Mouse (Mus musculus) stomach, embryonic 15.5 days (tissue): ENCODE data around the gene Arhgap10. TPM values are rescaled to one million over a fixed set of nuclear protein-coding genes. Genes with fewer than 3 reads are reported as not detected.
"Not testable (repeated sequence)": the region's sequence is repeated elsewhere in the genome, so short reads cannot be mapped to it uniquely, and the experiment has no call there.

Source experiments
- ATAC-seq: fragments of 200-750 bp; cut with Nextera tagmentation; 2 replicates; pipeline ENCODE4 v1.8.0; 2017; ENCODE audit warnings: low read depth, moderate number of reproducible peaks, moderate TSS enrichment; ENCODE audit not compliant: insufficient read depth, low FRiP score
- H3K27ac ChIP-seq: fragments of 300-500 bp; sonication (generic); 2 replicates; pipeline ENCODE4 v1.5.1; 2015; ENCODE audit warnings: mild to moderate bottlenecking, inconsistent platforms
- H3K27me3 ChIP-seq: fragments of 300-500 bp; sonication (generic); replicated peaks from 2 replicates; pipeline ENCODE4 v1.6.1; 2015; ENCODE audit warnings: inconsistent platforms
- H3K36me3 ChIP-seq: fragments of 300-500 bp; sonication (generic); 2 replicates; pipeline ENCODE4 v1.6.1; 2015; ENCODE audit warnings: inconsistent platforms
- H3K4me1 ChIP-seq: fragments of 300-500 bp; sonication (generic); 2 replicates; pipeline ENCODE4 v1.6.1; 2015; ENCODE audit warnings: inconsistent platforms
- H3K4me2 ChIP-seq: fragments of 300-500 bp; sonication (generic); 2 replicates; pipeline ENCODE4 v1.6.1; 2015; ENCODE audit warnings: mild to moderate bottlenecking, inconsistent platforms
- H3K4me3 ChIP-seq: fragments of 300-500 bp; sonication (generic); replicated peaks from 2 replicates; pipeline ENCODE4 v1.5.1; 2015; ENCODE audit warnings: inconsistent platforms
- H3K9ac ChIP-seq: fragments of 300-500 bp; sonication (generic); 2 replicates; pipeline ENCODE4 v1.6.1; 2015; ENCODE audit warnings: inconsistent platforms
- H3K9me3 ChIP-seq: fragments of 300-500 bp; sonication (generic); 2 replicates; pipeline ENCODE4 v1.6.1; 2016; ENCODE audit warnings: inconsistent platforms
- WGBS: fragments of 180-500 bp; shearing (Covaris S2); methylation state at CpG from one replicate; pipeline ENCODE4 v1.1.7; 2015; 5-methylcytosine and 5-hydroxymethylcytosine counted together
- polyA plus RNA-seq: library from polyadenylated mRNA; unstranded; fragments of >200 nt; fragmentation: Nextera tagmentation; extraction: Ambion mirVana; gene quantifications from 2 replicates; pipeline ENCODE4 v1.2.1, GENCODE M21; 2015

Gene Arhgap10
- polyA plus RNA-seq, 1 experiment from 2014 or later: 29.4 TPM

DNA sequence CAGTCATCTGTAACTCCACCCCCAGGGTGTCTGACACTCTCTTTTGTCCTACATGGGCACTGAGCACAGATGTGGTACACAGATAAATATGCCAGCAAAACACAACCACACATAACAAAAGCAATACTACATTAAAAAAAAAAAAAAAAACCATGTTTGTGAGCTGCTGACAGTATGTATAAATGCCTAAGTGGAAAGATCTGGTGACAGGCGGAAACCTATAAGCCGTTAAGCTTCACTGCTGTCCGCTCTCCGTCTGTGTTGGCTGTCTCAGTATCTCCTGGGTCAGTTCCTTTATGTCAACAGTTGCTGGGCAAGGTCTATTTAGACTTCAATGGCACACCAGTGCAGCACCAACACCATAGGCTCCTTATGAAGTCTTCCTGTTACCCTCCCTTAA, 188.0 kb downstream of the Arhgap10 start:
- WGBS: 83% methylated on average over 4 of the region's 4 CpGs
- H3K4me1 ChIP-seq: no peaks in the 10 kb centered on the region

DNA sequence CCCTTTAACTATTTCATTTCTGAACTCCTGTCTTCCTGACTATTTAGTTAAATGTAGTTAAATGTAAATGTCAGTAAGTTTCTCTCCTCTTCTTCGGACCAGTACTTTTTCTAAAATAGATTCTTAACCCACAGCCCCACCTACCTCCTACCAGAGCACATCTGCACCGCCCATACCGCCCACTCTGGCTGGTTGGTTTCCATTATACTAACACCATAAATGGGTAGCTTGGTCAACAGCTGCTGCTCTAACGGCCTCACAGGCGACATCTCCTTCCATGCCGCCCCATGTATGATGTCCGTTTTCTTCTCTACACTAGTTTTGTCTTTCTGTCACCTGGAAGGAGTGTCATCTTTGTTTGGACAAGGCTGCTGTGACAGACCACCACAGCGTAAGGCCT, 189.3 kb downstream of the Arhgap10 start:
- no peak overlapping the region for H3K4me2 ChIP-seq
- H3K9ac ChIP-seq: no peak overlapping the region
- no peaks in the 10 kb centered on the region for H3K4me1 ChIP-seq
- H3K4me3 ChIP-seq: no peak overlapping the region
- no peaks in the 10 kb centered on the region for H3K36me3 ChIP-seq
- no peaks in the 10 kb centered on the region for H3K27me3 ChIP-seq
- H3K27ac ChIP-seq: no peak overlapping the region
- H3K9me3 ChIP-seq: no peaks in the 10 kb centered on the region
- WGBS: 88% methylated on average over 8 of the region's 8 CpGs
- no peak for ATAC-seq

More for the DNA sequence above, 188.0 kb downstream of the Arhgap10 start:
- no peak overlapping the region for H3K9ac ChIP-seq
- no peak for ATAC-seq
- H3K4me3 ChIP-seq: no peak overlapping the region
- H3K36me3 ChIP-seq: peaks cover 6% of the 10 kb centered on the region; the same call in 1 of the 2 replicates
- H3K27me3 ChIP-seq: no peaks in the 10 kb centered on the region
- H3K9me3 ChIP-seq: no peaks in the 10 kb centered on the region
- H3K4me2 ChIP-seq: no peak overlapping the region
- no peak overlapping the region for H3K27ac ChIP-seq

DNA sequence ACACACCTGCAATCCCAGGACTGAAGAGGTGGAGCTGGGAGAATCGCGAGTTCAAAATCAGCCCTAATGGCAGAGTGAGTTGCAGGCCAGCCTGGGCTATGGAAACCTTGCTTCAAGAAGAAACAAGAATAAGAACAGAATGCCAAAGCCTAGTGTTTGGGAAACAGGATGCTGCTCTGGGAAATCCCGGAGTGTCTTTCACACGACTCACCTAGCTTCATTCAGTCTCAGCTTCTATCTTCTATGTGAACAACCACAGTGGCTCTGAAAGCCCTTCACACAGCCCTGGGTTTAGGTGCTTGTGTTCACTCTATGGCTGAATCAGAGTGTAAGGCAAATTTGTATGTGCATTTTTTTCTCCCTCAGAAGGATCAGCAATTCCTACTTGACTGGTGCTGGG, 190.4 kb downstream of the Arhgap10 start:
- Histone ChIP-seq H3K36me3 (no peaks in the 10 kb centered on the region), H3K4me3 (no peak overlapping the region), H3K9ac (no peak overlapping the region), H3K27me3 (no peaks in the 10 kb centered on the region), H3K4me2 (no peak overlapping the region), H3K4me1 (no peaks in the 10 kb centered on the region), H3K27ac (no peak overlapping the region), H3K9me3 (no peaks in the 10 kb centered on the region)
- no peak for ATAC-seq
- 89% methylated on average over 4 of the region's 4 CpGs for WGBS

DNA sequence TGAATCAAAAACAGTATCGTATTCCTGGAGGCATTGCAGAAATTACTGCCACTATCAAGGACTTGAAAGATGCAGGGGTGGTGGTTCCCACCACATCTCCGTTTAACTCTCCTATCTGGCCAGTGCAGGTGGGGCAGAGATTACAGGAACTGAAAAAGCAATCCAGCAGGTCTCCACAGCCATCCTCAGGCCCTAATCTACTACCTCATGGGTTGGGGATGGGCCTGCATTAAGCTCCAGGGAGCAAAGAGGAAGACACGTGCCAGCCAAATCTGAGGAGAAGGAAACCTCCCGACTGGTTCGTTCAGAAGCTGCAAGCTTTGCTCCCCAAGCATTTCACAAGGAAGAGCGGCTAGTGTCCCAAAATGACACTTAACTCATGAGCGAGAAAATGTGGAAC, 195.0 kb downstream of the Arhgap10 start:
- not testable (repeated sequence) for ATAC-seq
- 79% methylated on average over 6 of the region's 7 CpGs for WGBS

DNA sequence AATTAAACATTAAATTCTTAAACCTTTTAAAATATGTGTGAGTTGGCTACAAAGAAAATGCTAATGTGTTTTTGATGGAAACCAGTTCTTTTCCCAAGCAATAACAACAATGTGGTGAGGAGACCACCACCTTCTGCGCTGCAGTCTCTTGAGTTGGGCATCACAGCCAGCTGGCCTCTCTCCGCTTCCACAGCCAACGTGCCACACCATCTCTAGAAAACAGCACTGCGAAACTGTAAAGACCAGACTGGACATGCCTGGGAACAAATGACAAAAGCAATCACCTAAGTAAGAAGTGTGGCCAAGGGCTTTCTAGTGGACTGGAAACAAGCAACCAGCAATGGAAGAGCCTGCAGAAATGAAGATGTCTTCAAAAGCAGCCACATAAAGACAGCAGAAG, 195.9 kb downstream of the Arhgap10 start:
- no peaks in the 10 kb centered on the region for H3K9me3 ChIP-seq
- no peaks in the 10 kb centered on the region for H3K27me3 ChIP-seq
- no peak overlapping the region for H3K9ac ChIP-seq
- 0 out of 2 replicates have a peak, but pooled peaks cover 4% of the 10 kb centered on the region for H3K36me3 ChIP-seq
- no peak overlapping the region for H3K4me2 ChIP-seq
- H3K4me1 ChIP-seq: no peaks in the 10 kb centered on the region
- no peak for ATAC-seq
- no peak overlapping the region for H3K4me3 ChIP-seq
- whole genome bisulfite sequencing: 94% methylated on average over 4 of the region's 4 CpGs
- H3K27ac ChIP-seq: no peak overlapping the region

More for the DNA sequence above, 195.0 kb downstream of the Arhgap10 start:
- not testable (repeated sequence) for H3K27ac ChIP-seq, H3K4me3 ChIP-seq, H3K4me2 ChIP-seq, H3K9me3 ChIP-seq, H3K27me3 ChIP-seq, H3K4me1 ChIP-seq, H3K36me3 ChIP-seq, H3K9ac ChIP-seq

DNA sequence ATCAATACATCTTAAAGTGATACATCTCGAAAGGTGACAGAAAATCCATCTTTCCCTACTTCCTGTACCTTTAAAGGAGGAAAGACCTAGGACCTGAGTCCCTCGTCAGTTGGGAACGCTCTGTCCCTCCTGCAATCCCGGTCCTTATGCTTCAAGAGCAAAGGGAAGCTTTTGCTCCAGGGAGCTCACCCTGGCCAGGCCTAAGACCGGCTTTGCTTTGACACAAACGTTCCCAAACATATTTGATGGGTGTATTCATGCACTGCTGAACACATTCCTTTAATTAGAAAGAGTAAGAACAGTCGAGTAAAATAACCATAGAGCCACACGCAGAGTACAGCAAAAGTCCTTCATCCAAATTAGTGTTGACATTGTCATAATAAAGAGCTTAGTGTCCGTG, 199.2 kb downstream of the Arhgap10 start:
- H3K4me1 ChIP-seq: no peaks in the 10 kb centered on the region
- H3K9me3 ChIP-seq: no peaks in the 10 kb centered on the region
- H3K36me3 ChIP-seq: 0 out of 2 replicates have a peak, but pooled peaks cover 4% of the 10 kb centered on the region
- H3K4me3 ChIP-seq: no peak overlapping the region
- H3K9ac ChIP-seq: no peak overlapping the region
- ATAC-seq: no peak
- no peak overlapping the region for H3K27ac ChIP-seq
- no peak overlapping the region for H3K4me2 ChIP-seq
- no peaks in the 10 kb centered on the region for H3K27me3 ChIP-seq
- WGBS: 73% methylated on average over 9 of the region's 9 CpGs

DNA sequence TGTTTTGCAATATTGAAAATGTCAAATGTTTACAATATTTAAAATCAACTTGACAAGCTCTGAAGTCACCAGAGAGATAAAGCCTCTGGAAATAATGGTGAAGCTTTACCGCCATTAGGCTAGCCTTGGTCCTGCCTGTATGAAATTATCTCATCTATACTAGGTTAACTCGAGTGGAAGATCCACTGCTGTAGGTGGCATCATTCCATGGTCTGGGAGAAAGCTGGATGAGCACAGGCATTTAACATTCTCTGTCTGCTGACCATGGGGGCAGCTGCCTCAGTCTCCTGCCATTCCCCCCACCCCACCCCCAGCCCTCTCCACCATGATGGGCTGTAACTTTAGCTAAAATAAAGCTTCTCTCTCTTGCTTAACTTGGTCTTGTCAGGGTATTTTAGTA, 200.0 kb downstream of the Arhgap10 start:
- H3K36me3 ChIP-seq: 0 out of 2 replicates have a peak, but pooled peaks cover 4% of the 10 kb centered on the region
- H3K9ac ChIP-seq: no peak overlapping the region
- no peaks in the 10 kb centered on the region for H3K9me3 ChIP-seq
- ATAC-seq: no peak
- H3K27ac ChIP-seq: no peak overlapping the region
- 0 out of 2 replicates have a peak, but pooled peaks cover 7% of the 10 kb centered on the region for H3K4me1 ChIP-seq
- 87% methylated on average over 2 of the region's 2 CpGs for WGBS
- no peak overlapping the region for H3K4me3 ChIP-seq
- H3K27me3 ChIP-seq: no peaks in the 10 kb centered on the region
- no peak overlapping the region for H3K4me2 ChIP-seq

DNA sequence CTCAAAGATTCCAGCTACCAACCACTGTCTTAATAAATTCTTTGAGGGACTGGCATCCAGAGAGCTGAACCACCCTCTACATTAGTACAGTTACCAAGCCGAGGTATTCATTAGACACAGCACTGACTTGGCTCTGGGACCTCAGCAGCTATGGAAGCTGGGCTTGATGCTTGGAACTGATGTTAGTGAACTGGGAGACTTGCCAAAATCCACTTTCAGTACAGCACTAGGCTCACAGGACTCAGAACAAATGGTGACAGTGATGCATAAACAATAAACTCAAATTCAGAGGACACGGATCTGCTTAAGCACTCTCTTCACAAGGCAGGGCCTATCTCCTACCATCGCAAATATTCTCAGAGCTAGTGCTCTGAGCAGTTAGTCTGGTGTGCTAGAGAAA, 204.8 kb downstream of the Arhgap10 start:
- H3K4me2 ChIP-seq: no peak overlapping the region
- H3K4me3 ChIP-seq: no peak overlapping the region
- H3K27ac ChIP-seq: no peak overlapping the region
- H3K4me1 ChIP-seq: 0 out of 2 replicates have a peak, but pooled peaks cover 7% of the 10 kb centered on the region
- no peaks in the 10 kb centered on the region for H3K27me3 ChIP-seq
- no peak overlapping the region for H3K9ac ChIP-seq
- no peaks in the 10 kb centered on the region for H3K9me3 ChIP-seq
- ATAC-seq: no peak
- H3K36me3 ChIP-seq: no peaks in the 10 kb centered on the region
- 52% methylated on average over 3 of the region's 3 CpGs for WGBS

DNA sequence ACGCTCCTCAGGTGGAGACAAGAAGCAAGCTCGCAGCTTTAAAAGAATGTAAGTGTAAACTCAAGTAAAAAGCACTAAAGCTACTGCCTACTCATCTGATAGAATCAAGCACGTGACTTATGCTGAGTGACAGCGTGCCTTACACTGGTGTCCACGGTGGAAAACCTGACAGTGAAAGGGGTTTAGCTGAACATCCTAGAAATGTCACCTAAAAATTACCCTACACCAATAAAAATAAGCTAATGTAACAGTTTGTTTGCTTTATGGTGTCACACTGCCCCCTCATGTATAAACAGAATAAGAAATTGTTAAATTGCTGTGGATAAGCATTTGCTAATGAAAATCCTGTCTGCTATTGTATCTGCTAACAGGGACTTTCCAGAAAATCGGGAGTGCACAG, 206.0 kb downstream of the Arhgap10 start:
- Histone ChIP-seq H3K9ac (no peak overlapping the region), H3K27me3 (no peaks in the 10 kb centered on the region), H3K27ac (no peak overlapping the region), H3K4me3 (no peak overlapping the region), H3K9me3 (no peaks in the 10 kb centered on the region), H3K36me3 (no peaks in the 10 kb centered on the region), H3K4me1 (0 out of 2 replicates have a peak, but pooled peaks cover 7% of the 10 kb centered on the region), H3K4me2 (no peak overlapping the region)
- no peak for ATAC-seq
- WGBS: 63% methylated on average over 6 of the region's 6 CpGs

DNA sequence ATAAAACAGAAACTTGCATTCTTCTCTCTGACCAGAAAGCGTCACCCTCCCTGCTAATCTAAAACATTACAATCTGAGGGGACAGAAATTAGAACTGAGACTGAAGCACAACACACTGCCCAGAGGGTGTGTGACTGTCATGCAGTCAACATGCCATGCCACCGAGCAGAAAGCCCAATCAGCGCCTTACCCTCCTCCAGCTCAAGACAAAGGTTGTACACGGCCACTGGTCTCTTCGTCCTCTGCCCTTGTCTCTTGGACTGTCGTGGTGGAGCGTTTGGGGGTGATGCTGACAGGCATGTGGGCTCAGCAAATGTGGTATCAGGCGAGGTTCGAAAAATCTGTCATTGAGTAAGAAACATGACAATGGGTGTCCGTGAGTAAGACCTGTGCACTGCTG, 207.2 kb downstream of the Arhgap10 start:
- H3K4me3 ChIP-seq: no peak overlapping the region
- no peak for ATAC-seq
- no peaks in the 10 kb centered on the region for H3K36me3 ChIP-seq
- 0 out of 2 replicates have a peak, but pooled peaks cover 7% of the 10 kb centered on the region for H3K4me1 ChIP-seq
- no peaks in the 10 kb centered on the region for H3K9me3 ChIP-seq
- 91% methylated on average over 10 of the region's 10 CpGs for WGBS
- no peaks in the 10 kb centered on the region for H3K27me3 ChIP-seq
- no peak overlapping the region for H3K4me2 ChIP-seq
- no peak overlapping the region for H3K9ac ChIP-seq
- no peak overlapping the region for H3K27ac ChIP-seq

DNA sequence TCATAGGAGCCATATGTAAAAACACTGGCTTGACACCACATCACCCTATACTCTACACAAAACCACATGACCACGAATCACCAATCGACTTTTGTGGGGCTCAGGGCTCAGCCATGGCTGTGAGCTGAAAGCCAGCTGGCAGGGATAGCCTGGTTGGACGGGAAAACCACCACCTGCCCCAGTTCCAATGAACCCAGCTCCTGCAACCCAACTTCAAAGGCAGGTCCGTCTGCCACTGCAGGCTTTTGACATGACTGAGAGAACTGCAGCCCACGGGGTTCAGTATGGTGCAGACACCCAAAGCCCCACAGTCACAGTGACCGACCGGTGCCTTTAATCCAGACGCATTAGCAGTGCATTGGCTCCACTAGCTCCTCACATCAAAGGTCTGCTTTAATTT, 207.7 kb downstream of the Arhgap10 start:
- no peak overlapping the region for H3K4me3 ChIP-seq
- no peak for ATAC-seq
- no peak overlapping the region for H3K9ac ChIP-seq
- H3K4me1 ChIP-seq: 0 out of 2 replicates have a peak, but pooled peaks cover 7% of the 10 kb centered on the region
- H3K9me3 ChIP-seq: no peaks in the 10 kb centered on the region
- no peaks in the 10 kb centered on the region for H3K36me3 ChIP-seq
- WGBS: 84% methylated on average over 8 of the region's 8 CpGs
- no peaks in the 10 kb centered on the region for H3K27me3 ChIP-seq
- no peak overlapping the region for H3K27ac ChIP-seq
- H3K4me2 ChIP-seq: no peak overlapping the region

DNA sequence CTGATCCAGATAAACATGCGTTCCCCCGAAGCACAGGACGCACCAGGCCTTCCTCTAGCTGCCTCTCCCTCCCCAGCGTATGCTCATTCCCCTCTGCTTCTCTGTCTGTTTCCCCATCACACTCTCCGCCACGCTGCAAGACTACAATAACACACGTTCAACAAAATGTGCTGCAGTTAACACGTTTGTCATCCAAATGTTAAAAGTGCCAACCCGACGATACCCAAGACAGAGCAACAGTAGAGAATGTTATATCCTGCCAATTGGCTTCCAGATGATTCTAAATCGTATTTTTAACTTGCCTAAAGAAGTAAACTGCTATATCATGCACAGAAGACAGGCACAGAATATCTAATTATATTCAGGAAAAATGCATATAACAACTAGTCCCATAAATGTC, 223.2 kb downstream of the Arhgap10 start:
- Histone ChIP-seq H3K4me1 (no peaks in the 10 kb centered on the region), H3K36me3 (peaks cover 7% of the 10 kb centered on the region; the same call in 1 of the 2 replicates), H3K27ac (no peak overlapping the region), H3K27me3 (no peaks in the 10 kb centered on the region), H3K4me2 (no peak overlapping the region), H3K9ac (no peak overlapping the region), H3K4me3 (no peak overlapping the region), H3K9me3 (no peaks in the 10 kb centered on the region)
- 88% methylated on average over 11 of the region's 11 CpGs for WGBS
- no peak for ATAC-seq

DNA sequence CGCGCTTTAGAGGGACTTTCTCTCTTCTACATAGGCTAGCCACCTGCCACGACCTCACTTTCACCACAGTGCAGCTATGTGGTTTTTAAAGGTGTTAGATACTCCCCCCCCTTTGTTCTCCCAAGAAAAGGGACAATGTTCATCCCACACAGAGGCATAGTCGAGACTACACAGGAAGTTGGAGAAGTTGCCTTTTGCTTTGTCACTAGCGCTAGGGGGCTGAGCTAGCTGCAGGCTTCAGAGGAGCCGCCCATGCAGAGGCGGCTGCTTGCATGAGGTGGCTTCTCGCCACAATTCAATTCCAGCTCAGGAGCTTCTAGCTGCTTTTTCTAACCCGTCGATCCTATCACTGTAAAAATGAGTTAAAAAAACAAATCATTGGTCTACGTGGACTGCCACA, 225.1 kb downstream of the Arhgap10 start:
- Histone ChIP-seq H3K27ac (no peak overlapping the region), H3K9me3 (no peaks in the 10 kb centered on the region), H3K27me3 (no peaks in the 10 kb centered on the region), H3K4me1 (no peaks in the 10 kb centered on the region), H3K4me2 (no peak overlapping the region), H3K4me3 (no peak overlapping the region), H3K9ac (no peak overlapping the region), H3K36me3 (peaks cover 7% of the 10 kb centered on the region; the same call in 1 of the 2 replicates)
- ATAC-seq: no peak
- WGBS: 81% methylated on average over 11 of the region's 11 CpGs
